Mouse (Mus musculus) stomach, postnatal 0 days (tissue): ENCODE data around the gene Rabgap1l.

ENCODE experiments used
- CTCF ChIP-seq: IDR thresholded peaks from 2 replicates; pipeline ENCODE4 v1.5.1; 2016; ENCODE audit warnings: antibody characterized with exemption, low read depth, mild to moderate bottlenecking, moderate library complexity
- EP300 ChIP-seq: optimal IDR thresholded peaks from 2 replicates; pipeline ENCODE3; 2016; ENCODE audit warnings: antibody characterized with exemption

- TF ChIP-seq CTCF (no peak), EP300 (no peak)
These were observed 502.8 kb downstream of the Rabgap1l start for GRCm38 (mm10) chr1:160290242-160290641.
